Mouse (Mus musculus) liver, embryonic 15.5 days (tissue): ENCODE data around the gene Camkk2. TPM values are rescaled to one million over a fixed set of nuclear protein-coding genes. Genes with fewer than 3 reads are reported as not detected.

Experiments
- ATAC-seq: fragments of 200-750 bp; cut with Nextera tagmentation; 2 replicates; pipeline ENCODE4 v1.8.0; 2017; ENCODE audit warnings: moderate number of reproducible peaks, mild to moderate bottlenecking, moderate library complexity; ENCODE audit not compliant: insufficient read depth
- H3K27ac ChIP-seq: fragments of 300-500 bp; sonication (generic); replicated peaks from 2 replicates; pipeline ENCODE4 v1.5.1; 2015; ENCODE audit warnings: mild to moderate bottlenecking, inconsistent platforms
- H3K27me3 ChIP-seq: fragments of 300-500 bp; sonication (generic); 2 replicates; pipeline ENCODE4 v1.6.1; 2015; ENCODE audit warnings: mild to moderate bottlenecking, inconsistent platforms
- H3K36me3 ChIP-seq: fragments of 300-500 bp; sonication (generic); replicated peaks from 2 replicates; pipeline ENCODE4 v1.6.1; 2015; ENCODE audit warnings: moderate library complexity, mild to moderate bottlenecking, inconsistent platforms
- H3K4me1 ChIP-seq: fragments of 300-500 bp; sonication (generic); replicated peaks from 2 replicates; pipeline ENCODE4 v1.6.1; 2015; ENCODE audit warnings: inconsistent platforms
- H3K4me2 ChIP-seq: fragments of 300-500 bp; sonication (generic); 2 replicates; pipeline ENCODE4 v1.6.1; 2015; ENCODE audit warnings: moderate library complexity, mild to moderate bottlenecking, inconsistent platforms
- H3K4me3 ChIP-seq: fragments of 300-500 bp; sonication (generic); replicated peaks from 2 replicates; pipeline ENCODE4 v1.5.1; 2015; ENCODE audit warnings: mild to moderate bottlenecking, inconsistent platforms
- H3K9ac ChIP-seq: fragments of 300-500 bp; sonication (generic); 2 replicates; pipeline ENCODE4 v1.6.1; 2015; ENCODE audit warnings: moderate library complexity, mild to moderate bottlenecking, inconsistent platforms
- H3K9me3 ChIP-seq: fragments of 300-500 bp; sonication (generic); replicated peaks from 2 replicates; pipeline ENCODE4 v1.6.1; 2016; ENCODE audit warnings: inconsistent platforms
- WGBS: fragments of 180-500 bp; shearing (Covaris S2); methylation state at CpG from one replicate; pipeline ENCODE4 v1.1.7; 2015; ENCODE audit warnings: mixed read lengths; ENCODE audit not compliant: insufficient replicate concordance; 5-methylcytosine and 5-hydroxymethylcytosine counted together
- polyA plus RNA-seq: library from polyadenylated mRNA; unstranded; fragments of >200 nt; fragmentation: Nextera tagmentation; extraction: Ambion mirVana; gene quantifications from 2 replicates; pipeline ENCODE4 v1.2.1, GENCODE M21; 2015

Gene Camkk2
- polyA plus RNA-seq, 1 experiment from 2014 or later, result 8.9 TPM

DNA sequence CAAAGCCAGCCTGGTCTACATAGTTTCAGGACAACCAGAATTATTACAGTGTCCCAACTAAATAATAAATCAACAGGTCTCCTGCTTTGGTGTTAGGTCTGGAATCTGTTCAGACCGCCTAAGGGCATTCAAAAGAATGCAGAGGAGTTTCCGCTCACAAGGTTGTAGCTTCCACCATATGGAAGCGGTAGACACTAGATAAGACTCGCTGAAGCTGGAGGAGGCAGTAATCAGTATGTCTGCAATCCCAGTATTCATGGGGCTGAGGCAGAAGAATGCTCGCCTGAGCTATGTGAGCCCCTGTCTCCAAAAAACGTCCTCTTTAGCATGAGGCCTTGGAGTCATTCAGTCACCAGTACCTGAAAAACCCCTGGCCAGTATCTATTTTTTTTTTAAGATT, 70.4 kb downstream of the Camkk2 start:
- 17% methylated on average over 6 of the region's 6 CpGs for WGBS
- H3K4me2 ChIP-seq, result peak overlapping the region; percentile 99
- H3K27ac ChIP-seq, result no peak overlapping the region
- H3K36me3 ChIP-seq, result peaks cover 8% of the 10 kb centered on the region; the same call in 1 of the 2 replicates
- H3K4me3 ChIP-seq, result 0 out of 2 replicates have a peak overlapping the region, but pooled peaks have one; percentile 77
- no peaks in the 10 kb centered on the region for H3K9me3 ChIP-seq
- H3K9ac ChIP-seq, result no peak overlapping the region
- peaks cover 42% of the 10 kb centered on the region for H3K4me1 ChIP-seq
- ATAC-seq, result no peak
- H3K27me3 ChIP-seq, result no peaks in the 10 kb centered on the region

DNA sequence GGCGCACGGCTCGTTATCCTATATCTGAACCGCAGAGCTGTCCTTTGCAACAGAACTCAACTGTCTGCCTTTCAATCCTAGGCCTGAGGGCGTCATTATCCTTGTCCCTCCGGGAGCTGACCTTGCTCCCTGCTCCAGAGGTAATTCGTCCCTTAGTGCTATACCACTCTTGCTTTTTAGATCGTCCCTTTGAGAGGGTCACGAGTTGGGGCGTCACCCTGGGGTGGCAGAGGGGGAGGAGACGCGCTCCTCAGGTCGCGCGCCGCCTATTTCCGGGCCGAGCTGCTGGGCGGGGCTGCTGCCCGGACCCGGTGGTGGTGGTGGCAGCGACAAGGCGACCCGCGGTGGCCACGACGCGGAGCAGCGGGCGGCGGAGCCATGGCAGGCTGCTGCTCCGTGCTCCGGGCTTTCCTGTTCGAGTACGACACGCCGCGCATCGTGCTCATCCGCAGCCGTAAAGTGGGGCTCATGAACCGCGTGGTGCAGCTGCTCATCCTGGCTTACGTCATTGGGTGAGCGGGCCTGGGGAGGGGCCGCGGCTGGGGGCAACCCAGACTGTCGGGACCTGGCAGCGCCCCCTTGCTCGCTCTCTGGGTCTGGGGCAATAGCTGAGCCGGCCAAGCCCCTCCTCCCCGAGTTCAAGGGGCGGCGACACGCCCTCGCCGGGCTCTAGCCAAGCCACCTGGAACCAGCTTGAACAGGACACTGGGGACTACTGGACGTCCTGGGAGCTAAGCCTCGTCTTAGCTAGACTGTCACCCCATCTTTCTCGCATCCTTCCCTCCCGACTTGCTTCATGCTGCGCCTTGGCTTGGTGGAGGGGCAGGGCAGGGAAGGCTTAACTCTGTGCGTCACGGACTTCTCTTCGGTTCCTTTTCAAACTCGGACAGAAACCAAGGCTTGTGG, 71.7 kb downstream of the Camkk2 start, which contains the start of gene P2rx4:
P2rx4 (plus strand) TSS at position 269 of the 906 bp plus-strand sequence.
- peak within 1 kb of the TSS; percentile 80 for H3K9ac ChIP-seq
- H3K4me2 ChIP-seq, result peak within 1 kb of the TSS; percentile 99
- no peaks in the 10 kb centered on the region for H3K9me3 ChIP-seq
- peak; percentile 89 for ATAC-seq
- H3K36me3 ChIP-seq, result 0 out of 2 replicates have a peak, but pooled peaks cover 3% of the 10 kb centered on the region
- peak within 1 kb of the TSS; percentile 77 for H3K4me3 ChIP-seq
- H3K27me3 ChIP-seq, result no peaks in the 10 kb centered on the region
- peak within 1 kb of the TSS; percentile 84 for H3K27ac ChIP-seq
- H3K4me1 ChIP-seq, result peaks cover 47% of the 10 kb centered on the region
- under 1% methylated on average over 66 of the region's 66 CpGs for WGBS

DNA sequence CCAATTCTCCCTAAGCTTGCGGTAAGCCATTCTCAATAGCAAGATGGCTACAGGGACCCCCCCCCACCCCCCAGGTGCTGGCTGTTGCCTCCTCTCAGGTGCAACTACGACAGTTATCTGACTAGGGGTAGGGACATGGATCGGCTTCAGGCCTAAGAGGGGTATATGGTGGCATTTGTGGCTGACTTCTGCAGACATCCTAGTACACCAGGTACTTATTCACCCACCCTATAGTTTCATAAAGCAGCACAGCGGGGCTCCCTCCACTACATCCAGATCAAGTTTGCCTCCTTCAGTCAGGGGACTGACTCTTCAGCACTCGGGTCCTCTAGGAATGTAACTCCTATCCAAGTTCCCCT, 72.3 kb downstream of the Camkk2 start:
- peak overlapping the region; percentile 99 for H3K4me2 ChIP-seq
- ATAC-seq, result no peak; the same call in 1 of the 2 replicates
- no peaks in the 10 kb centered on the region for H3K9me3 ChIP-seq
- no peaks in the 10 kb centered on the region for H3K27me3 ChIP-seq
- H3K36me3 ChIP-seq, result 0 out of 2 replicates have a peak, but pooled peaks cover 2% of the 10 kb centered on the region
- H3K4me1 ChIP-seq, result peaks cover 47% of the 10 kb centered on the region
- 30% methylated on average over 5 of the region's 5 CpGs for WGBS
- H3K27ac ChIP-seq, result peak overlapping the region; percentile 84
- peak overlapping the region; percentile 80 for H3K9ac ChIP-seq
- H3K4me3 ChIP-seq, result peak overlapping the region; percentile 77

DNA sequence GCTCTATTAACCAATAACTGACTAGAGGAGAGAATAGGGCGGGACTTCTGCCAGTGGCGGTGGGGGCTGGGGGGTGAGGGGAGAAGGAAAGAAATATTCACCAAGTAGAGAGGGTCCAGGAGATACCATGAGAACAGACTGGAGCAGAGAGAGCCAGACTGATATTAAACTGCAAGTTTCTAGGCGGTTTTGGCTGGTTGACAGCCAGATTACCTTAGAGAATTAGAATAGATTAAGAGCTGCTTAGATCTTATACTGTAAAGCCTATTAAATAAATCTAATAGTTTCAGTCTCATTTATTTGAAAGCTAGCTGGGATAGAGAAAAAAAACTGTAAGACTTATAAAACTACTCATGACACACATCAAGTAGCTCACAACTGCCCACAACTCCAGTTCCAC, 74.0 kb downstream of the Camkk2 start:
- no peak overlapping the region for H3K9ac ChIP-seq
- no peak overlapping the region for H3K4me3 ChIP-seq
- no peak overlapping the region for H3K27ac ChIP-seq
- no peak overlapping the region for H3K4me2 ChIP-seq
- H3K27me3 ChIP-seq, result no peaks in the 10 kb centered on the region
- 56% methylated on average over 3 of the region's 3 CpGs for WGBS
- no peaks in the 10 kb centered on the region for H3K9me3 ChIP-seq
- no peaks in the 10 kb centered on the region for H3K36me3 ChIP-seq
- ATAC-seq, result no peak
- H3K4me1 ChIP-seq, result peaks cover 61% of the 10 kb centered on the region

DNA sequence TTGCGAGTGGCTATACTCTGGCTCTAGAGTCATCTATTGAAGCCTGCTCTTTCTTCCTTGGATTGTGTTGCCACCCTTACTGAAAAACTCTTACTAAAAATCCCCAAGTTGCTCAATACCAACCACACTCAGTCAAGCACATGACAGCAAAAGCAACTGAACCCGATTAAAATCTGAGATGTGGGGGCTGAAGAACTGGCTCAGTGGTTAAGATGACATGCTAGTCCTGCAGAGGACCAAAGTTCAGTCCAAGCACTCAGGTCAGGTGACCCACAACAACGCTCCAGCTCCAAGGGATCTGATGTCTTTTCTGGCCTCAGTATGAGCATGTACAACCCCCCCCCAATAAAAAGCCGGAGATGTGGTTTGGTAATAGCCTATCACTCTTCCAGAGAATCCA, 74.6 kb downstream of the Camkk2 start:
- Histone ChIP-seq H3K27me3 (no peaks in the 10 kb centered on the region), H3K27ac (no peak overlapping the region), H3K9me3 (no peaks in the 10 kb centered on the region), H3K4me1 (peaks cover 67% of the 10 kb centered on the region), H3K4me3 (no peak overlapping the region), H3K36me3 (no peaks in the 10 kb centered on the region), H3K4me2 (no peak overlapping the region), H3K9ac (no peak overlapping the region)
- 55% methylated on average over 4 of the region's 4 CpGs for WGBS
- ATAC-seq, result no peak

DNA sequence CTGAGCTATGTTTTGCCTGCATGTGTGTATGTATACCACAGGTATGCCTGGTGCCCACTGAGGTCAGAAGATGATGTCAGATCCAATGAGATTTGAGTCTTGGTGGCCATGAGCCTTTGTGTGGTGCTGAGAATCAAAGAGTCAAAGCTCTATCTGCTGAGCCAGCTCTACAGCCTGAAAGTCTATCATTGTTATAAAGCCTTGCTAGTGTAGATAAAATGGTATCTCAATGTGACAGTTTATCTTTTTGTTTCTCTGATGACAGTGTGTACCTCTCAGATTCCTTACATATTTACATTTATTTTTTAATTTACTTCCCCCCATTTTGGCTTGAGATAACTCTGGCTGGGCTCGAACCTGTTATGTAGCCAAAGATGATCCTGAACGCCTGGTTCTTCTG, 75.6 kb downstream of the Camkk2 start:
- no peak overlapping the region for H3K4me2 ChIP-seq
- ATAC-seq, result no peak
- no peak overlapping the region for H3K4me3 ChIP-seq
- H3K9me3 ChIP-seq, result no peaks in the 10 kb centered on the region
- H3K4me1 ChIP-seq, result peaks cover 68% of the 10 kb centered on the region
- H3K9ac ChIP-seq, result no peak overlapping the region
- H3K36me3 ChIP-seq, result no peaks in the 10 kb centered on the region
- 45% methylated on average over 2 of the region's 2 CpGs for WGBS
- no peak overlapping the region for H3K27ac ChIP-seq
- H3K27me3 ChIP-seq, result no peaks in the 10 kb centered on the region

DNA sequence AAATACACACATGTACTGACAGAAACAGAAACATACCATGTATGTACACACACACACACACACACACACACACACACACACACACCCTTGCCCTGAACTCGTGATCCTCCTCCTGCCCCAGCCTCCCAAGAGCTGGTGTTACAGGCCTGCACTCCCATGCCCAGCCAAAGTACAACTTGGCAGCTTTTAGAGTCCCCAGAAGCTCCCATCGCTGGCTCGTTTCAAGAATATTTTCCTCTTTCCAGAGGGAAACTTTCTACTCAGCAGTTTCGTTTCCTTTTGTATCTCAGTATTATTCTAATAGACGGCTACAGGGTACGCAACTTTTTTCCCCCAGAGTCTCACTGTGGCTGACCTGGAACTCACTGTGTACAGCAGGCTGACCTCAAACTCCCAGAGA, 77.1 kb downstream of the Camkk2 start:
- no peak overlapping the region for H3K27ac ChIP-seq
- no peaks in the 10 kb centered on the region for H3K27me3 ChIP-seq
- H3K4me2 ChIP-seq, result no peak overlapping the region
- 71% methylated on average over 6 of the region's 6 CpGs for WGBS
- peaks cover 66% of the 10 kb centered on the region for H3K4me1 ChIP-seq
- no peaks in the 10 kb centered on the region for H3K36me3 ChIP-seq
- no peaks in the 10 kb centered on the region for H3K9me3 ChIP-seq
- no peak overlapping the region for H3K4me3 ChIP-seq
- no peak for ATAC-seq
- no peak overlapping the region for H3K9ac ChIP-seq

DNA sequence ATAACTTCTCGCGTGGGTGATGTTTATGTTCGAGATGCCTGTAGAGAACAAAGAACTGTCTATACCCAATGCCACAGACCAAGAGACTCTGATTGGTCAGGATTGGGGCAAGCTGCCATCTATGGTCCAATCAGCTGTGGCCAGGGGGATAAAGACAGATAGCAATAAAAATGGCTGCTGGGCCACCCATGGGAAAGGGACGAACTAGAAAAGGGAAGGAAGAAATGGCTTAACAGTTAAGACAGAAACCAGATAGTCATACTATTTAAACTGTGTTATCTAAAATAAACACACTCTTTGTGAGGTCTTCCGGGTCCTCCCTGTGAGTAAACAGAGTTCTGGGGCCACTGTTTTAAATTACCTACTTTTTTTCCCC, 78.4 kb downstream of the Camkk2 start:
- H3K36me3 ChIP-seq, result no peaks in the 10 kb centered on the region
- H3K4me3 ChIP-seq, result 0 out of 2 replicates have a peak overlapping the region, but pooled peaks have one; percentile 1
- WGBS, result 10% methylated on average over 5 of the region's 5 CpGs
- peak overlapping the region; percentile 57 for H3K4me2 ChIP-seq
- H3K9ac ChIP-seq, result no peak overlapping the region
- H3K27ac ChIP-seq, result peak overlapping the region; percentile 72
- H3K27me3 ChIP-seq, result no peaks in the 10 kb centered on the region
- no peaks in the 10 kb centered on the region for H3K9me3 ChIP-seq
- peak; percentile 72 for ATAC-seq
- peaks cover 66% of the 10 kb centered on the region for H3K4me1 ChIP-seq

DNA sequence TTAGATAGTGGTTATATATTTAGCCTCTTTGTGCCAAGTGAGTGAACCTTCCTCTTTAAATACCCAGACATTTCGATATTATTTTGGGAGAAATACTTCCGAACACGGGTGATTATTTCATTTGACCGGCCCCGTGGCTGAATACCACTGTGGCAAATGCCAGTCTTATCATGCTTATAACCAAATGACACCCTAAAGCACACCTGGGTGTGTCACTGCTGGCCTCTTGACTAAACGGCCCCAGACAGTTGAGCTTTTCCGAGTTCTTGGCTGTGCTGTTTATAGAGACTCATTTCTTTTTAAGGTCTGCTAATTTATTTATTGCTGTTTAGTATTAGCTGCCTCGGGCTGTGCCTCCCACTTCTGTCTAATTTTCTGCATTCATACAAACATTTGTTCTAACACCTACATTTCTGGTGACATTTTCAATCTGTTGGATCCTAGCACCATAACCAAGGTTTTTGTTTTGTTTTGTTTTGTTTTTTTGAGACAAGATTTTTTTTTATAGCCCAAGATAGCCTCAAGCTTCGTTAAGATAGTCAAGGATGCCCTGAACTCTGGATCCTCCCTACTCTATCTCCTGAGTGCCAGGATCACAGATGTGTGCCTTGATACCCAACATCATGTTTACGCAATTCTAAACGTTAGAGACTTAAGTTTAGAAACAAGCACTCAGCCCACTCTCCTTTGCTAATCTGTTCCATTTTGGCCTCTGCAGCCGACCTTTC, 78.9 kb downstream of the Camkk2 start:
- H3K27ac ChIP-seq, result peak overlapping the region; percentile 72
- ATAC-seq, result peak; percentile 72
- H3K4me1 ChIP-seq, result peaks cover 66% of the 10 kb centered on the region
- H3K36me3 ChIP-seq, result no peaks in the 10 kb centered on the region
- H3K9ac ChIP-seq, result no peak overlapping the region
- 29% methylated on average over 12 of the region's 12 CpGs for WGBS
- no peaks in the 10 kb centered on the region for H3K9me3 ChIP-seq
- 0 out of 2 replicates have a peak overlapping the region, but pooled peaks have one; percentile 1 for H3K4me3 ChIP-seq
- no peaks in the 10 kb centered on the region for H3K27me3 ChIP-seq
- H3K4me2 ChIP-seq, result peak overlapping the region; percentile 57

DNA sequence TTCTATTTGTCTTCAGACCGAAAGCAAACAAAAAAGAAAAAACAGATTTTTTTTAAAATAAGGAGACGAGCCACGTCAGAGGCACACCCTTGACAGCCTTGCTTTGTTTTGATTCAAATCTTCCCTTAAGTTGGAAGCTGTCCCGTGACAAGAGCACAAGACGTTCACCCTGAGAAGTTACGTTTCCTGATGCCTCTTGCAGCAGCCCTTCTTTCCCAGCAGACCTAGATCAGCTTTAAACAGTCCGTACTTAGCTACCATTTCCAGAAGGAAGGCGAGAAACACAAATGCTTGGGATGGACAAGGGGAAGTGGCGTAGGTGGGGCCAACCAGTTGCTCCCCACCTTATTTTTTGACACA, 80.5 kb downstream of the Camkk2 start:
- no peak for ATAC-seq
- Histone ChIP-seq H3K4me3 (0 out of 2 replicates have a peak overlapping the region, but pooled peaks have one; percentile 12), H3K27ac (peak overlapping the region; percentile 49), H3K36me3 (no peaks in the 10 kb centered on the region), H3K4me2 (peak overlapping the region; percentile 49), H3K4me1 (peaks cover 63% of the 10 kb centered on the region), H3K27me3 (no peaks in the 10 kb centered on the region), H3K9ac (no peak overlapping the region), H3K9me3 (no peaks in the 10 kb centered on the region)
- WGBS, result 40% methylated on average over 9 of the region's 9 CpGs

DNA sequence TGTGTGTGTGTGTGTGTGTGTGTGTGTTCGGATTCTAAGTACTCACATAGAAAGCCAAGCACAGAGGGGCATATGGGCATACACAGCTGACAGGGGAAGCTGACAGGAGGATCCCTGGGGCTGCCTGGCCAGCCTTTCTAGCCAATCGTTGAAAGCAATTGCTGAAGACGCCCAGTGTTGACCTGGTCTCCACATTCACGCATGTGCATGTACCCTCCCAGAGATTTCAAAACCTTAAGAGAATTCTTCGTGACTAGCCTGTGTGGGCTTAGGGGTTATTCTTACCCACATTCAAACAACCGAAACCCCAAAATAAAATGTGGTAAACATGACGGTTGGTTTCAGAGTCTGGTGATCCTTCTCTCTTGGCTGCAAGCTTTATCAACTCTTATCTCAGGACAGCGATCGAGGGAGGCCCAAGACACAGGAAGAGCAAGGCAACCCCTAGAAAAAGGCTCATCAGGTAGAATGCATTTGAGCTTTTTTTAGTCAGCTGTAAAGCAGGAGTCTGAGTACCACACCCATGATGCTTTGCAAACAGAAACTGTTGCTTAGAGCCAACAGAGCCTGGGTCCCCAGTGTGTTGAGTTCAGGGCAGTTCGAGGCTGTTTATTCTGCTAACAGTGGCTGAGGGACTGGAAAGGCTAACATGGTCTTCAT, 81.0 kb downstream of the Camkk2 start:
- H3K9ac ChIP-seq, result no peak overlapping the region
- H3K27me3 ChIP-seq, result no peaks in the 10 kb centered on the region
- WGBS, result 17% methylated on average over 10 of the region's 10 CpGs
- ATAC-seq, result no peak
- H3K9me3 ChIP-seq, result no peaks in the 10 kb centered on the region
- peak overlapping the region; percentile 25 for H3K27ac ChIP-seq
- peaks cover 64% of the 10 kb centered on the region for H3K4me1 ChIP-seq
- no peaks in the 10 kb centered on the region for H3K36me3 ChIP-seq
- peak overlapping the region; percentile 49 for H3K4me2 ChIP-seq
- 0 out of 2 replicates have a peak overlapping the region, but pooled peaks have one; percentile 12 for H3K4me3 ChIP-seq
